Mouse (Mus musculus) T-helper 1 cell (primary cell): ENCODE results near the gene Lmf2.

Source experiments
- in situ Hi-C: fragments of 300-600 bp; cut with MboI, MseI; formaldehyde crosslinking; loops from one replicate; pipeline ENCODE4 v1.15.1; 2025; ENCODE audit warnings: high pct_unique_total_duplicates

The Lmf2 gene

DNA sequence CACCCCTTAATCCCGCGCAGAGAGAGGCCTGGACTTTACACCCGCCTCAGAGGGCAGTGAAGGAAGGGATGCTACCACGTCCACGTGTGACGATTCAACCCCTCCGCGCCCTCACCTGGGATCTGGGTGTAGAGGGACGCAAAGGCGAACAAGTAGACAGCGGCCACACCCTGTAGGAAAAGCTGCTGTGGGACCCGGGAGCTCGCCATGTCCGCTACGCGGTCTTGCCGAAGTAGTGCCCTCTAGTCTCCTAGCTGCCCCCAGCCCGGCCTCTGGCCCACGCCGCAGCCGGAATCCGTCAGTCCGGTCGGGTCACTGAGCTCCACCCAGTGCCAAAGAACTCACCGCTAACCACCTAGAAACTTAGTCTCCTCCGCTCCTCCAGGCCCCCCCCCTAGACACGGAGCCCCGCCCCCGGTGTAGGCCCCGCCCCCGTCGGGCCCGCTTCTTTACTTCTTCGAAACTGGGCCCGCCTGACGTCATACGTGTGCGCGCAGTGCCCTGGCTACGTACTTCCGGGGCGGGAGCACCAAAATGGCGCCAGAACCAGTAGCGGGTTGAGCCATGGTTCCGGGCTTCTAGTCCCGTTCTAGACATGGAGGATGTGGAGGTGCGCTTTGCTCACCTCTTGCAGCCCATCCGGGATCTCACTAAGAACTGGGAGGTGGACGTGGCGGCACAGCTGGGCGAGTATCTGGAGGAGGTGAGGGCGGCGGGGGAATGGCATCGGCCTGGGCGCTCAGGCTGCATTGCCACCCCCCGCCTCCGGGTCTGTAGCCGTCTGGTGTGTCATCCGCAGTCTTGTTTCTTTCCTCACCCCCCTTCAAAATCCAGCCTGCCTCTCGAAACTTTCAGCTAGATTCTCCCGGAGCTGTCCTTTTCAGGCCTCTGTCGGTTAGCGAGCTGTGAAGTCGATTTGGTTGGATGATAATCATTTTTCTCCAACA is at the start of gene Lmf2, which contains the start of gene Ncaph2:
Gene Lmf2, minus strand, starts transcription at position 419 of the 947 bp plus-strand sequence.
Gene Ncaph2, plus strand, starts transcription at position 479 of the 947 bp plus-strand sequence.
- in situ Hi-C loops = no loop called here

GRCm38 (mm10) chr15:89404831-89405623 is 49.6 kb upstream of the Lmf2 start:
- in situ Hi-C loops = no loop called here

- in situ Hi-C loops = no loop called here
Observed at GRCm38 (mm10) chr15:89402471-89402870, 47.0 kb upstream of the Lmf2 start.

GRCm38 (mm10) chr15:89399716-89400115 is 44.3 kb upstream of the Lmf2 start:
- in situ Hi-C loops = no loop called here

DNA sequence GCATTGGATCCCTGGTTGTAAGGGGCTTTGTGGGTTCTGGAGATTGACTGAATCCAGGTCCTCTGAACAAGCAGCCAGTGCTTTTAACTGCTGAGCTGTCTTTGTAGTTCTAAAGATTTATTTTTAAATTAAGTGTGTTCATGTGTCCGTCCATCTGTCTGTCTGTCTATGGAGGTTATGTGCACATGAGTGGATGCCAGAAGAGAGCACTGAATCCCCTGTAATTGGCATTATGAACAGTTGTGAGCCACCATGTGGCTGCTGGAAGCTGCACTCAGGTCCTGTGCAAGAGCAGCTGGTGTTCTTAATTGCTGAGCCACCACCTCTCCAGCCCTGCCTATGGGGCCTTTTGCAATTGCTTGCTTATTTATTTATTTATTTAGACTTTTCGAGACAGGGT is 42.7 kb upstream of the Lmf2 start:
- in situ Hi-C loops = no loop called here

DNA sequence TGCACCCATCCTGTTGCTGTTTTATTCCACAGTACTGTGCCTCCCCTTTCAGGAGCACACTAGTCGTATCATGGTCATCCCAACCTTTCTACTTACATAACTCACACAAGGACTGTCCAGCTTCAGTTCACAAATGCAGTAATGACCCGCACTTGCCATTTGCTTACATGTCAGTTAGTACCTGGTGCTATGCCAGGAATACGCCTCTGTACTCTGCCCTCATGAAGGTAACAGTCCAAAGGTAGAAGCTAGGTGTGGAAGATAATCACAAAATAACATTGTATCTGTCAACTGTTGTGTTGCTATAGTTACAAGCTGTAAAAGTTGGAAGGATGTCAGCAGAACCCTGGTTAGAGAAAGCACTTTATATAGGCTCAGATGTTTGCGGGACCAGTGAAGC is 41.4 kb upstream of the Lmf2 start:
- in situ Hi-C loops = no loop called here

DNA sequence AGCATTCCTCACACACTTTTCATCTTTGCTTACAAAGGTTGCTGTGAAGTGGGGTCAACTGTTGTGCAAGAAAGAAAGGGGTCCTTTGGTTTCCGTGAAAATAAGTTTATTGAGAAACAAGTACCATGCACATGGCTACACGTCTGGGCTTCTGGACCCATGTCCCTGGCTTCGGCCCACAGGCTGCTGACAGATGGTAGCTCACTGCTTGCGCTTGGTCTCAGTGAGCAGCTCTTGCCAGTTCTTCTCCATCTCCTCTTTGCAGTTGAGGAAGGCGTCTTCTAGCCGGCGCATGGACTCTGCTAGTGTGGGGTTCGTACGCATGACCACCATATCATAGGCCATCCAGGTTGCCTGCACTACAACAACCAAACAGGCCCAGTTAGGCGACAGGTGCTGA is 34.6 kb upstream of the Lmf2 start:
- in situ Hi-C loops = no loop called here

GRCm38 (mm10) chr15:89387127-89387526 is 31.7 kb upstream of the Lmf2 start:
- in situ Hi-C loops = no loop called here

- in situ Hi-C loops = no loop called here
Observed at GRCm38 (mm10) chr15:89384617-89385016, 29.2 kb upstream of the Lmf2 start, which contains the start of gene Klhdc7b. Gene Klhdc7b, plus strand, starts transcription at chr15:89384917.

DNA sequence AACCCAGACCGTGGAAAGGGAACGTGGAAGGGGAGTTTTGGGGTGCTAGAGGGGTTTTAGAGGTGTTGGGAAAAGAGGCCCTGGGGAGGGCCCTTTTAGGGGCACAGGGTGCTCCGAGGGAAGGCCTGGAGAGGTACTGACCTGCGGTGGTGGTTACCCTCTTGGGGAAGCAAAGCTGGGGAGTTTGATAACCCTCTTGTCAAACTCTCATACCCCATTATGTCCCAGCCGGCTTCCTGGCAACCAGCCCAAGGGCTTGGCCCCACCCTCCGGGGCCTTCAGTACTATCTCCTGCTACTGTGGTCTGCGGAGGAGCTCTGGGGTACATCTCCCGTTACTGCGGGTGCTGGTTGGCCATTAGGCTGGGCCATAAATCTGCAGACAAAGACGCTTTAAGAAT is 24.0 kb upstream of the Lmf2 start:
- in situ Hi-C loops = no loop called here

GRCm38 (mm10) chr15:89378831-89379401 is 23.5 kb upstream of the Lmf2 start, which contains the start of gene Odf3b:
Gene Odf3b, minus strand, starts transcription at chr15:89379282.
- in situ Hi-C loops = no loop called here

DNA sequence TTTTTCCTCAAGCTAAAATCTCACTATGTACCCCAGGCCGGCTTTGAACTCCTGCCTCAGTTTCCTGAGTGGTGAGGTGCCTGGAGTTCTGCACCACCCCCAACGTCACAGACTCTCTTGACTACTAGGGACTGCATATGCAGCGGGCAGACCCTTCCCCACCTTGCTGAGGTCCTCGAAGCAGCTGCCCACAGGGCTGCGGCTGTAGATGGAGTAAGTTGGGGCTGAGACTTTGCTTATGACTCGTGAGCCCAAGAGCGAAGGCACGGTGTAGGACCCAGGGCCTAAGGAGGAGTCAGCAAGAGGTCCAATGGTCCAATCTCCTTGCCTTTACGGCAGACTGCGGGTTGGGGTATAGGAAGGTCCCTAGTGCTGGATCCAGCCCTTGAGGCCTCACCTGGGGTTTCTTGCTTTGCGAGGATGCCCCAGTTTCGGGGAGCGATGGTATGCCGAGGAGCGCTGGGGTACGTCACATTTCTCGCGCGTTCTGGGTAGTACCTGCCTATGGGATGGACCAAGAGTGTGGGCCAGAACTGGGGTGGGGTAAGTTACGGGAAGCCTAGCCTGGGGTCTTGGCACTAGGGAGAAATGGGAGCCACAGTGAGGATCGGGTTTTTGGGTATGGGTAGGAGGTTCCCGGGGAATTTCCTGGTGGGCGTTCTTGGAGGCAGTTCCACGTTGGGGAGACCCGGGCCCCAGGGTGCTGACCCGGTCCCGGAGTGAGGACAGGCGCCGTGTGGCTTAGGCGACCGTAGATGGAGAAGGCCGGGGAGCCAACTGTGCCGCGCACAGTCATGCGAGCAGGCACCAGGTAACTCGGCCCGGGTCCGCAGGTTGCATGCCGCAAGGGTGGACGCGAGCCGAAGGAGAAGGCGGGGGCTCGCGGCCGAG is 22.7 kb upstream of the Lmf2 start:
- in situ Hi-C loops = no loop called here

GRCm38 (mm10) chr15:89377362-89377761 is 21.9 kb upstream of the Lmf2 start:
- in situ Hi-C loops = no loop called here

DNA sequence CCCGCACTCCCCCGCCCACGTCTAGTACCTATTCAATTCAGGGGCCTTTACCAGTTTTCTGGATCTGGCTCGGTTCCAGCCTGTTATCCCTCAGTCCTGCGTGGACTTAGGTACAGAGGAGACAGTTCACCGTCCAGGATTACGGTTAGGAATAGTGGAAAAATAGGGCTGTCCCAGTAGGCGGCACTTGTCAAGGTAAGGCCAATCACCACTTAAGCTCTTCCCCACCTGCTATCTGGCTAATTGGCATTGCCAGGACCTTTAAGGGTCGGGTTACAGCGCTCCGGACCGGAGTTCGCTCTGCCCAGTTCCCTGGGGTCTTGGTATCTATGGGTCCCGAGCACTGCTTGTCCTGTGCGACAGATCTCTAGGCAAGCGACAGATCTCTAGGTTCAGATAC is 21.5 kb upstream of the Lmf2 start, which contains the start of gene Tymp:
Gene Tymp, minus strand, starts transcription at position 83 of the 400 bp plus-strand sequence.
- in situ Hi-C loops = no loop called here

GRCm38 (mm10) chr15:89376040-89376439 is 20.6 kb upstream of the Lmf2 start:
- in situ Hi-C loops = no loop called here

DNA sequence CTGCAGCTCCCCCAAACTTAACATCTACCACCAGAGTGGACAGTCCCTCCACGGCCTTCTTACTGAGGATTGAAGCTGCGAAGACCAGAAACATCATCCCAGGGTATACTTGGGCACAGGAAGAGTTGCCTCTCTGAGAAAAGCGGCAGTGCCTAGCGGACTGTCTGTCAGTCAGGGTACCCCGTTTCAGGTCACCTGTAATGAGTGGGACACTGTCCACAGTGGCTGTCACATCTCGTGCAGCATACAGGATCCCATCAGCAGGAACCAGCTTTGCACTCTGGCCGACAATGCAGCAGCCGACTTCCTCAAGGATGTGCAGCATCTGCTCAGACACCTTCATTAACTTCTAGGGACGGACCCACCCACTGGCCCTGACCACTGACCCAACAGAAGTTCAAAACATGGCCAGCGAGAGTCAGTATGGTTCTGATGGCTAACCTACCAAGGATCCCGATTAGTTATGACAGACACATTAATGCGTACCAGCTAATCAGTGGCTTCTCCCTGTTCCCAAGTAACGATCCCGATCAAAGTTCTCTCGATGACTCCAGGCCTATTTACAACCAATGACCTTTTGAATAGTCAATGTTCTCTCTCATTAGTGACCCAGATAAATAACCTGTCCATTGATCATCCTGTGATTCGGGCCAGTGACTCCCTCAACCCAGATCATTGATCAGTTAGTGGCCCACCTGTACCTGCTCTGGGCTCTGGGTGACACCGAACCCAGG is 19.5 kb upstream of the Lmf2 start:
- in situ Hi-C loops = loop anchor here (5.0 kb wide), 1 partner anchor 52 kb away; the partner anchor contains the start of genes C730034F03Rik, Chkb, Cpt1b and Gm44502

DNA sequence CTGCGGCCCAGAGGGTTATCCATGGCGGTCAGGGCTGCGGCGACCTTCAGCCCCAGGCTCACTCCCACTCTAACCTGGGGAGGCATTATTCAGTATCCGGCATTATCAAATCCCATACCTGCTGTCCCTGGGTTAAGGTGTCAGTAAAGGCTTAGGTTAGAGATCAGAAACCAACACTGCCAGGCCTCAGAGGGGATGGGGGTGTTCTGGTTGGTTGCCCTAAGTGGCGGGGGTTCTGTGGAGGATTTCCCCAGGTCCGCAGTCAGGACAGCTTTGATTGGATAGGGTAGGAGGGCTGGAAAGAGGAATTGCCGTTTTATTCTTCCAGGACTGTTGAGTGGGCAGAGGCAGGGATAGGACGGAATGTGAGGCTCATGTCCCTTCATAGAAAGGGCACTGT is 18.9 kb upstream of the Lmf2 start:
- in situ Hi-C loops = loop anchor here (5.0 kb wide), 1 partner anchor 53 kb away; the partner anchor contains the start of genes C730034F03Rik, Chkb, Cpt1b and Gm44502

DNA sequence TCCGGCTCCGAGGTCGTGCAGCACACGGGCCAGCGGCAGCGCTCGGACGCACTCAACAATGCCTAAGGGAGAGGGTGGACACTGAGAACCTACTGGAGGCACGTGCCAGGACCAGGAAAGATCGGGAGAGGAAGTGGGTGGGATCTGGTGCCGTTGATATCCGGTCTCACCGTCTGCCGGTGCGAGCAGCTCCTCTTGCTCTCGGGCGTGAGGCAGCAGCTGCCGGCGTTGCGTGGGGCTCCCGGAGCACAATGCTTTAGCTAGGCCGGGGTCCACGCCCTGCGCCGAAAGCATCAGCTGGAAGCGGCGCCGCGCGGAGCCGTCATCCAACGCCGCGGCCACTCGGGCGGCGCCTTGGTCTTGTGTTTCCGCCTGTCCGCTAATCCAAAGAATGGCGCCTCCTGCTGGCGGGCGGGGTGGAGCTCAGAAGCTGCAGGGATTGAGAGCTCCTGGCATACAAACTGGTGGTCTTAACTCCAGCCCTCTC is 18.3 kb upstream of the Lmf2 start, which contains the start of gene Sco2:
Gene Sco2, minus strand, starts transcription at position 85 of the 487 bp plus-strand sequence.
- in situ Hi-C loops = loop anchor here (5.0 kb wide), 1 partner anchor 53 kb away; the partner anchor contains the start of genes C730034F03Rik, Chkb, Cpt1b and Gm44502

- in situ Hi-C loops = loop anchor here (5.0 kb wide), 1 partner anchor 54 kb away; the partner anchor contains the start of genes C730034F03Rik, Chkb, Cpt1b and Gm44502
Observed at GRCm38 (mm10) chr15:89373027-89373761, 17.7 kb upstream of the Lmf2 start.
